Mouse (Mus musculus) liver, postnatal 0 days (tissue): ENCODE data around the gene Ick. TPM values are rescaled to one million over a fixed set of nuclear protein-coding genes. Genes with fewer than 3 reads are reported as not detected.

Experiments used
- ATAC-seq: fragments of 200-750 bp; cut with Nextera tagmentation; 2 replicates; pipeline ENCODE4 v1.8.0; 2017; ENCODE audit warnings: mild to moderate bottlenecking, moderate library complexity
- DNase-seq: peaks from one replicate; pipeline ENCODE4 v3.0.0-alpha.2; 2016
- H3K27ac ChIP-seq: fragments of 300-500 bp; sonication (generic); 2 replicates; pipeline ENCODE4 v1.5.1; 2014; ENCODE audit warnings: antibody characterized with exemption, moderate library complexity, mild to moderate bottlenecking, low read depth
- H3K27me3 ChIP-seq: fragments of 300-500 bp; sonication (generic); 2 replicates; pipeline ENCODE4 v1.6.1; 2014; ENCODE audit warnings: low read length, control low read depth, mixed read lengths; ENCODE audit not compliant: insufficient read depth
- H3K36me3 ChIP-seq: fragments of 300-500 bp; sonication (generic); replicated peaks from 2 replicates; pipeline ENCODE4 v1.6.1; 2014; ENCODE audit warnings: mild to moderate bottlenecking, control low read depth, low read length, moderate library complexity, mixed read lengths; ENCODE audit not compliant: insufficient read depth
- H3K4me1 ChIP-seq: fragments of 300-500 bp; sonication (generic); 2 replicates; pipeline ENCODE4 v1.6.1; 2014; ENCODE audit warnings: antibody characterized with exemption, mild to moderate bottlenecking, control low read depth; ENCODE audit not compliant: insufficient read depth
- H3K4me2 ChIP-seq: fragments of 300-500 bp; sonication (generic); 2 replicates; pipeline ENCODE4 v1.6.1; 2014; ENCODE audit warnings: low read depth, mild to moderate bottlenecking, low read length, moderate library complexity, mixed read lengths
- H3K4me3 ChIP-seq: fragments of 300-500 bp; sonication (generic); 2 replicates; pipeline ENCODE4 v1.5.1; 2014; ENCODE audit warnings: low read depth, low read length
- H3K9ac ChIP-seq: fragments of 300-500 bp; sonication (generic); replicated peaks from 2 replicates; pipeline ENCODE4 v1.6.1; 2014; ENCODE audit warnings: mild to moderate bottlenecking, moderate library complexity
- H3K9me3 ChIP-seq: fragments of 300-500 bp; sonication (generic); 2 replicates; pipeline ENCODE4 v1.6.1; 2016; ENCODE audit warnings: mild to moderate bottlenecking, control low read depth, low read length, mixed read lengths
- CTCF ChIP-seq: sonication (generic); IDR thresholded peaks from 2 replicates; pipeline ENCODE4 v1.5.1; 2016; ENCODE audit warnings: antibody characterized with exemption, low read depth
- EP300 ChIP-seq: IDR thresholded peaks from 2 replicates; pipeline ENCODE4 v1.6.1; 2016; ENCODE audit warnings: antibody characterized with exemption, low read depth, mild to moderate bottlenecking
- WGBS: fragments of 180-500 bp; shearing (Covaris S2); extraction: QIAGEN DNeasy Blood & Tissue Kit; methylation state at CpG from one replicate; pipeline ENCODE4 v1.1.7; 2014; ENCODE audit not compliant: insufficient replicate concordance; 5-methylcytosine and 5-hydroxymethylcytosine counted together
- polyA plus RNA-seq: library from polyadenylated mRNA; unstranded; fragments of >200 nt; fragmentation: Nextera tagmentation; extraction: Ambion mirVana; gene quantifications from 2 replicates; pipeline ENCODE4 v1.2.1, GENCODE M21; 2015

The Ick gene
- polyA plus RNA-seq, 1 experiment from 2014 or later: 5.3 TPM

DNA sequence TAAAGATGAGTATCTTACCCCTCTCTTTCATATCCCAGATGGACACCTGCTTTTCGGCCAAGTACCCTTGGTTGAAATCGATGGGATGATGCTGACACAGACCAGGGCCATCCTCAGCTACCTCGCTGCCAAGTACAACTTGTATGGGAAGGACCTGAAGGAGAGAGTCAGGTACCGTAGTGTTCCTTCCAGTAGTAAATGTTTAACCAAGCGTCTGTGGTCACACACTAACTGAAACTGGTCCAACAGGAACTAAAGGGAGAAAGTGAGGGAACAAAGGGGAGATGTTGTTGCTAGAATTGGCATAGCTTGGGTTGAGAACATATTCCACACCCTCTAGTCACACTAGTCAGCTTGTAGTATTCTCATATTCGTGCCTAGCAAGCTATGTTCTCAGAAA lies 95.2 kb downstream of the Ick start:
- Histone ChIP-seq H3K27me3 (no peaks in the 10 kb centered on the region), H3K4me3 (no peak overlapping the region), H3K4me2 (no peak overlapping the region), H3K9me3 (no peaks in the 10 kb centered on the region), H3K9ac (no peak overlapping the region), H3K36me3 (no peaks in the 10 kb centered on the region), H3K27ac (no peak overlapping the region), H3K4me1 (no peaks in the 10 kb centered on the region)
- no peak for ATAC-seq
- 67% methylated on average over 6 of the region's 6 CpGs for WGBS
- no peak for DNase-seq
- TF ChIP-seq CTCF (no peak), EP300 (no peak)

DNA sequence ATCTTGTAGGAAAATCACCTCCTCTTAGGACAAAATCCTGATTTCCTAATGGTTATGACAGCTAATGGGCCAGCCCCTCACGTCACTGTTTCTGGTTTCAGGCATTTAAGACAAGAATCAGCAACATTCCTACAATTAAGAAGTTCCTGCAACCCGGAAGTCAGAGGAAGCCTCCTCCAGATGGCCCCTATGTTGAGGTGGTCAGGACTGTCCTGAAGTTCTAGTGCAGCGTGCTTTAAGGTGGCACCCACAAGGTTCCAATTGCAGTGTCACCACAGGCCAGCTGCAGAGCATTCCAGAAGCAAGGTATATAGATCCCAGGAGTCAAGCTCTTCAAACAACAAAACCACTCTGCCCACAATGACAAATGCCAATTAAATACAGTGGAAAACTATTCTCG lies 100.0 kb downstream of the Ick start:
- Histone ChIP-seq H3K4me3 (no peak overlapping the region), H3K27ac (no peak overlapping the region), H3K4me1 (0 out of 2 replicates have a peak, but pooled peaks cover 5% of the 10 kb centered on the region), H3K4me2 (no peak overlapping the region), H3K9ac (no peak overlapping the region), H3K36me3 (no peaks in the 10 kb centered on the region), H3K9me3 (no peaks in the 10 kb centered on the region), H3K27me3 (no peaks in the 10 kb centered on the region)
- DNase-seq (no peak), ATAC-seq (no peak)
- TF ChIP-seq CTCF (no peak), EP300 (no peak)
- WGBS: 56% methylated on average over 4 of the region's 4 CpGs

- H3K9me3 ChIP-seq: no peaks in the 10 kb centered on the region
- 0 out of 2 replicates have a peak, but pooled peaks cover 5% of the 10 kb centered on the region for H3K4me1 ChIP-seq
- ATAC-seq (no peak), DNase-seq (no peak)
- TF ChIP-seq EP300 (no peak), CTCF (no peak)
- H3K27me3 ChIP-seq: no peaks in the 10 kb centered on the region
- H3K4me2 ChIP-seq: no peak overlapping the region
- no peak overlapping the region for H3K9ac ChIP-seq
- H3K4me3 ChIP-seq: no peak overlapping the region
- 91% methylated on average over 3 of the region's 3 CpGs for WGBS
- H3K36me3 ChIP-seq: no peaks in the 10 kb centered on the region
- H3K27ac ChIP-seq: no peak overlapping the region
Measured at GRCm38 (mm10) chr9:78210079-78210478, 101.1 kb downstream of the Ick start.

DNA sequence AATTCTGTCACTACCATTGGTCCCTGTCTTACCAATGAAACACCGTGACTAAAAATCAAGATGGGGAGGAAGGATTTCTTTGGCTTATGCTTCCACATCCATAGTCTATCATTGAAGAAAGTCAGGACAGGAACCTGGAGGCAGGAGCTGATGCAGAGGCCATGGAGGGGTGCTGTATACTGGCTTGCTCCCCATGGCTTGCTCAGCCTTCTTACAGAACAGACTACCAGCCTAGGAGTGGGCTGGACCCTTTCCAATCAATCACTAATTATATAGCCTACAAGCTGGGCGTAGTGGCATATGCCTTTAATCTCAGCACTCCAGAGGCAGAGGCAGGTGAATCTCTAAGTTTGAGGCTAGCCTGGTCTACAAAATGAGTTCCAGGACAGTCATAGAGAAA lies 101.8 kb downstream of the Ick start:
- ATAC-seq: no peak
- Histone ChIP-seq H3K4me2 (no peak overlapping the region), H3K27ac (no peak overlapping the region), H3K36me3 (no peaks in the 10 kb centered on the region), H3K9ac (no peak overlapping the region), H3K27me3 (no peaks in the 10 kb centered on the region), H3K4me3 (no peak overlapping the region), H3K4me1 (0 out of 2 replicates have a peak, but pooled peaks cover 5% of the 10 kb centered on the region), H3K9me3 (no peaks in the 10 kb centered on the region)
- TF ChIP-seq EP300 (no peak), CTCF (no peak)
- DNase-seq: no peak
- 84% methylated on average over 2 of the region's 2 CpGs for WGBS

- DNase-seq (no peak), ATAC-seq (no peak)
- no peak overlapping the region for H3K9ac ChIP-seq
- H3K9me3 ChIP-seq: no peaks in the 10 kb centered on the region
- 81% methylated on average over 3 of the region's 3 CpGs for WGBS
- H3K27me3 ChIP-seq: no peaks in the 10 kb centered on the region
- no peaks in the 10 kb centered on the region for H3K36me3 ChIP-seq
- H3K27ac ChIP-seq: no peak overlapping the region
- no peak overlapping the region for H3K4me2 ChIP-seq
- TF ChIP-seq EP300 (no peak), CTCF (no peak)
- H3K4me1 ChIP-seq: 0 out of 2 replicates have a peak, but pooled peaks cover 5% of the 10 kb centered on the region
- no peak overlapping the region for H3K4me3 ChIP-seq
Measured at GRCm38 (mm10) chr9:78211521-78211920, 102.5 kb downstream of the Ick start.

DNA sequence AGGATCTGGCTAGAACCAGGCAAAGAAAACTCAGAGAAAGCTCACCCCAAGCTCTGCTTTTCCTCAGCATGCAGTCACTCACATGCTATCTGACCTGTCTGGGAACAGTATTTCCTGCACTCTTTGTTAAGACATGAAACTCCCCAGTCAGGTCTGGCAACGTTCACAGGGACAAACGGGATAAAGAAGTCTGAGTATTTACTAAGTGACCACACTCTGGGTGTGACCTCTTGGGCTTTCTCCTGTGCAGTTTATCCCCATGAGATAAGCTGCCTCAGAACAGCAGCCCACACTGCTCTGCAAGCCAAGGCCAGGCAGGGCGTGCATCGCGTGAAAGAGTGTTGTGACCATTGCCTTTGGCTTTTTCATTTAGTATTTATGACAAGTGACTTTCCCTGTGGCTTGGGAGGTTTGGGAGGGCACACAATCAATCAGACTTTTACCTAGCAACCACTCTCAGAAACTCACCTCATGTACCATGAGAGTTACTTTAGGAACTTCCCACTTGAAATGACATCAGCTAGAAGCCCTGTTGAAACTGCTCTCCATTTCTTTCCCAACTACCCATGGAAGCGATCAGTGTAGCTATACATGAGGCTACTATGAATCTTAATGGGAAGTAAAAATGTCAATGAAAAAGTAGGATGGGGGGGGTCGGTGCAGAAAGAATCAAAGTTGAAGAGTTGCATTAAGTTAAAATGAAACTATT lies 103.5 kb downstream of the Ick start:
- Histone ChIP-seq H3K9ac (no peak overlapping the region), H3K36me3 (no peaks in the 10 kb centered on the region), H3K27ac (no peak overlapping the region), H3K4me2 (no peak overlapping the region), H3K4me1 (0 out of 2 replicates have a peak, but pooled peaks cover 5% of the 10 kb centered on the region), H3K27me3 (no peaks in the 10 kb centered on the region), H3K9me3 (no peaks in the 10 kb centered on the region), H3K4me3 (no peak overlapping the region)
- WGBS: 44% methylated on average over 7 of the region's 7 CpGs
- TF ChIP-seq CTCF (no peak), EP300 (no peak)
- DNase-seq: no peak
- no peak for ATAC-seq
